ENCODE assay signal across 16 mouse cellular contexts in genomic region chr6:99380146-99380545, GRCm38 (mm10).
A peak's percentile ranks its signal among the peaks of the same experiment; 100 is the strongest.
DNase-seq lines count a peak whose midpoint lies in the region; TF ChIP-seq lines count a peak whose summit lies in the region.
"Had no signal": no experiment of that assay in that cellular context is flagged by ENCODE, and none has a peak within 500 bp of the region (broad histone marks: within the 10 kb centered on the region; RNA-seq: fewer than 3 reads in every experiment).

No protein-coding gene starts in this region.

- no peak for TF ChIP-seq EP300 in heart, adult 2 months (IDR thresholded peaks at IDR 0.05; ENCODE audit: insufficient read depth, low read depth, low read length)

- H3K9me3 ChIP-seq in forebrain, embryonic 10.5 days = no peaks in the 10 kb centered on the region
- H3K9me3 ChIP-seq: embryonic facial prominence, embryonic 13.5 days; G1E; limb, embryonic 13.5 days; megakaryocyte, embryonic 14.5 days had no signal

- no peak for TF ChIP-seq CTCF in heart, adult 2 months (IDR thresholded peaks at IDR 0.05)

- intact Hi-C loops in heart, adult 2 months (cut with DNase I) = no loop called here

- H3K27ac ChIP-seq in heart, adult 2 months = peak overlapping the region; percentile 76
- no peak overlapping the region for H3K27ac ChIP-seq in forebrain, embryonic 10.5 days
- H3K27ac ChIP-seq: embryonic facial prominence, embryonic 13.5 days; left cerebral cortex, adult 2 months; limb, embryonic 13.5 days had no signal

- no peak for TF ChIP-seq POLR2A in heart, adult 2 months (IDR thresholded peaks at IDR 0.05; ENCODE audit: insufficient read depth, low read depth, low read length)

- 57% methylated on average over 5 of the region's 5 CpGs for WGBS in heart, adult 2 months
- WGBS in forebrain, embryonic 10.5 days = 92% methylated on average over 5 of the region's 5 CpGs

- DNase-seq in heart, adult 2 months = no peak
- no peak for DNase-seq in heart, postnatal 4 days
- peak; percentile 22 for DNase-seq in lung, postnatal 10 days
- no peak for DNase-seq in lung, postnatal 14 days
- peak; percentile 81 for DNase-seq in naive thymus-derived CD4-positive, alpha-beta T cell, adult 2 months (ENCODE audit: low read depth)
- DNase-seq in thymus, postnatal 4 days = peak; percentile 60
- no peak for DNase-seq in ovary, postnatal 14 days (ENCODE audit: low spot score)
- no peak for DNase-seq in forebrain, embryonic 10.5 days (ENCODE audit: extremely low spot score, low spot score)
- DNase-seq: adrenal gland, postnatal 36 days; lung, adult 18-20 months; retina, postnatal 1 day had no signal

- H3K9ac ChIP-seq in heart, adult 2 months (ENCODE audit: low read depth, low read length) = no peak overlapping the region
- H3K9ac ChIP-seq: embryonic facial prominence, embryonic 13.5 days; limb, embryonic 13.5 days had no signal

- H3K36me3 ChIP-seq in heart, adult 2 months (ENCODE audit: control insufficient read depth, insufficient read depth, low read length) = no peaks in the 10 kb centered on the region; the same call in 1 of the 2 replicates
- peaks cover 3% of the 10 kb centered on the region; the same call in 1 of the 2 replicates for H3K36me3 ChIP-seq in forebrain, embryonic 10.5 days (replicated peaks)
- H3K36me3 ChIP-seq: embryonic facial prominence, embryonic 13.5 days; limb, embryonic 13.5 days had no signal

- H3K79me2 ChIP-seq in heart, adult 2 months (replicated peaks; ENCODE audit: control insufficient read depth, insufficient read depth, low read length) = no peaks in the 10 kb centered on the region

- H3K4me1 ChIP-seq in heart, adult 2 months (ENCODE audit: control insufficient read depth, insufficient read depth, low read length) = peaks cover 23% of the 10 kb centered on the region
- peaks cover 60% of the 10 kb centered on the region for H3K4me1 ChIP-seq in forebrain, embryonic 10.5 days

- no peaks in the 10 kb centered on the region for H3K27me3 ChIP-seq in heart, adult 2 months (ENCODE audit: control insufficient read depth, insufficient read depth, low read length)
- no peaks in the 10 kb centered on the region for H3K27me3 ChIP-seq in forebrain, embryonic 10.5 days (ENCODE audit: poor library complexity, severe bottlenecking)
- H3K27me3 ChIP-seq: embryonic facial prominence, embryonic 13.5 days; megakaryocyte, embryonic 14.5 days had no signal

- H3K4me3 ChIP-seq in heart, adult 2 months = no peak overlapping the region
- H3K4me3 ChIP-seq in forebrain, embryonic 10.5 days = no peak overlapping the region
- H3K4me3 ChIP-seq: embryonic facial prominence, embryonic 13.5 days; left cerebral cortex, adult 2 months; limb, embryonic 13.5 days; megakaryocyte, embryonic 14.5 days had no signal

Comparison
In these comparisons a context has a peak if more than half of its experiments do, and no peak if none do; other contexts are left out.
1. DNase-seq: peak in lung, postnatal 10 days (single experiment), naive thymus-derived CD4-positive, alpha-beta T cell, adult 2 months (single experiment) and thymus, postnatal 4 days (single experiment); none in heart, adult 2 months (0 of 2), heart, postnatal 4 days (single experiment), lung, postnatal 14 days (single experiment), ovary, postnatal 14 days (single experiment) and forebrain, embryonic 10.5 days (single experiment).